Mouse (Mus musculus) embryonic fibroblast, embryonic 13.5 days (primary cell): ENCODE measurements around the gene Hist1h4f.
"Not testable (repeated sequence)": the region's sequence is repeated elsewhere in the genome, so short reads cannot be mapped to it uniquely, and the experiment has no call there.

Experiments used
- CTCF ChIP-seq: IDR thresholded peaks from 2 replicates; pipeline ENCODE4 v1.5.1; 2011; ENCODE audit warnings: mild to moderate bottlenecking, control low read depth, low read length, moderate library complexity, borderline replicate concordance; ENCODE audit not compliant: insufficient read depth
- POLR2A ChIP-seq: IDR thresholded peaks from 2 replicates; pipeline ENCODE4 v1.6.1; 2011; ENCODE audit warnings: low read depth, mild to moderate bottlenecking, control low read depth, low read length, moderate library complexity

DNA sequence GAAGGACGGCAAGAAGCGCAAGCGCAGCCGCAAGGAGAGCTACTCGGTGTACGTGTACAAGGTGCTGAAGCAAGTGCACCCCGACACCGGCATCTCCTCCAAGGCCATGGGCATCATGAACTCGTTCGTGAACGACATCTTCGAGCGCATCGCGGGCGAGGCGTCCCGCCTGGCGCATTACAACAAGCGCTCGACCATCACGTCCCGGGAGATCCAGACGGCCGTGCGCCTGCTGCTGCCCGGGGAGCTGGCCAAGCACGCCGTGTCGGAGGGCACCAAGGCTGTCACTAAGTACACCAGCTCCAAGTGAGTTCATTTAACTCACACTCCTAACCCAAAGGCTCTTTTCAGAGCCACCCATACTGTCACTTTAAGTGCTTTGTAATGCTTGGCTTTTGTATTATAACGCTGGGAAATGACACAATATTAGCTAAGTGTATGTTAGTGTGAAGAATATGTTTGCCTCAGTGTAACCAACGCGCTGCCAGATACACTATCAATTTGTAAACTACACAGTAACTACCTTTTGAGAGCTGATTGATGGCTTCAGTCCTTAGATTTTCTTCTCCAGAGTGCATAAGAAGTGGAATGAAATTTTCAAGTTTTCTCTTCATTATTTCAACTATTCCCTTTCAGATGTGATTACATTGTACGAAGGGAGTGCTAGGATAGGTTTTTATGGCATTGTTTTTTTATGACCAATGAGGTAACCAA is 20.2 kb upstream of the Hist1h4f start:
- TF ChIP-seq CTCF: not testable (repeated sequence)
- TF ChIP-seq POLR2A: peak; percentile 80
